Comparison of ENCODE assay signal across 1 mouse cellular context in genomic region chr9:57225780-57226627, GRCm38 (mm10).
TF ChIP-seq lines count a peak whose summit lies in the region.

No protein-coding gene starts in this region.

TF ChIP-seq in MEL, 35 proteins besides CTCF, POLR2A, EP300 and RAD21 (continued from another document):
- peak; percentile 61; the same call in 1 of the 2 replicates for TF ChIP-seq HCFC1 (IDR thresholded peaks at IDR 0.05; ENCODE audit: low read depth, low read length)
- peak; percentile 78; the same call in 1 of the 2 replicates for TF ChIP-seq E2F4 (IDR thresholded peaks at IDR 0.05; ENCODE audit: borderline replicate concordance, low read depth, low read length)
- TF ChIP-seq ZMIZ1 (IDR thresholded peaks at IDR 0.05; ENCODE audit: low read depth, low read length): 0 out of 2 replicates have a peak, but pooled peaks have one; percentile 19
- no peak for TF ChIP-seq UBTF (IDR thresholded peaks at IDR 0.05; ENCODE audit: borderline replicate concordance, insufficient read depth, low read depth, low read length)
- TF ChIP-seq NRF1 (IDR thresholded peaks at IDR 0.05; ENCODE audit: insufficient read depth, low read depth, low read length, poor library complexity, severe bottlenecking): no peak
- TF ChIP-seq MYC (IDR thresholded peaks at IDR 0.05; ENCODE audit: low read depth, low read length): peak; percentile 87
- TF ChIP-seq POLR2AphosphoS2 (IDR thresholded peaks at IDR 0.05; ENCODE audit: low read length): peak; percentile 93
